In genomic region chr7:66247274-66248021, GRCm38 (mm10) we compare ENCODE assay signal across 8 mouse cellular contexts.
DNase-seq lines count a peak whose midpoint lies in the region; ATAC-seq and TF ChIP-seq lines count a peak whose summit lies in the region.

No protein-coding gene starts in this region.

- peak; percentile 72 for ATAC-seq in forebrain, embryonic 12.5 days (ENCODE audit: low FRiP score)
- ATAC-seq in liver, embryonic 13.5 days (ENCODE audit: low read depth): no peak

- DNase-seq in gastrocnemius, adult 2 months: peak; percentile 46
- DNase-seq in gastrocnemius, postnatal 25 days: no peak
- DNase-seq in NIH3T3 (ENCODE audit: low read depth): peak; percentile 92
- DNase-seq in layer of hippocampus, adult 11-12 months (ENCODE audit: low spot score): peak; percentile 65
- DNase-seq in liver, embryonic 13.5 days: no peak
- DNase-seq in right cerebral cortex, postnatal 14 days: peak; percentile 37
- DNase-seq in gastrocnemius, adult 18-20 months (ENCODE audit: low spot score): no peak

- H3K4me2 ChIP-seq in forebrain, embryonic 12.5 days: peak overlapping the region; percentile 24
- no peak overlapping the region for H3K4me2 ChIP-seq in liver, embryonic 13.5 days

- intact Hi-C loops in gastrocnemius, adult 2 months (cut with DNase I): loop anchor here (2.0 kb wide), 1 partner anchor 141 kb away; no protein-coding TSS in a partner anchor

- H3K27me3 ChIP-seq in forebrain, embryonic 12.5 days: no peaks in the 10 kb centered on the region
- H3K27me3 ChIP-seq in liver, embryonic 13.5 days: peaks cover 7% of the 10 kb centered on the region; the same call in 1 of the 2 replicates

- H3K36me3 ChIP-seq in forebrain, embryonic 12.5 days (replicated peaks): no peaks in the 10 kb centered on the region
- H3K36me3 ChIP-seq in liver, embryonic 13.5 days: no peaks in the 10 kb centered on the region

- H3K27ac ChIP-seq in gastrocnemius, adult 2 months: no peak overlapping the region
- peak overlapping the region; percentile 56; the same call in 1 of the 2 replicates for H3K27ac ChIP-seq in forebrain, embryonic 12.5 days
- 0 out of 2 replicates have a peak overlapping the region, but pooled peaks have one; percentile 49 for H3K27ac ChIP-seq in liver, embryonic 13.5 days

- peak overlapping the region; percentile 25; the same call in 1 of the 2 replicates for H3K9ac ChIP-seq in forebrain, embryonic 12.5 days
- H3K9ac ChIP-seq in liver, embryonic 13.5 days: no peak overlapping the region

- H3K4me1 ChIP-seq in forebrain, embryonic 12.5 days: peaks cover 17% of the 10 kb centered on the region
- H3K4me1 ChIP-seq in liver, embryonic 13.5 days (replicated peaks): peaks cover 51% of the 10 kb centered on the region

- H3K9me3 ChIP-seq in forebrain, embryonic 12.5 days: no peaks in the 10 kb centered on the region
- H3K9me3 ChIP-seq in liver, embryonic 13.5 days (replicated peaks): no peaks in the 10 kb centered on the region

- H3K4me3 ChIP-seq in gastrocnemius, adult 2 months: no peak overlapping the region
- no peak overlapping the region for H3K4me3 ChIP-seq in forebrain, embryonic 12.5 days (replicated peaks)
- no peak overlapping the region for H3K4me3 ChIP-seq in liver, embryonic 13.5 days (replicated peaks)

- 25% methylated on average over 12 of the region's 12 CpGs for WGBS in forebrain, embryonic 12.5 days
- WGBS in liver, embryonic 13.5 days (ENCODE audit: insufficient replicate concordance): 59% methylated on average over 12 of the region's 12 CpGs

- TF ChIP-seq CTCF in gastrocnemius, adult 2 months (IDR thresholded peaks at IDR 0.05): no peak

Comparison
In these comparisons a context has a peak if more than half of its experiments do, and no peak if none do; other contexts are left out.
1. DNase-seq: peak in gastrocnemius, adult 2 months (single experiment), NIH3T3 (single experiment), layer of hippocampus, adult 11-12 months (single experiment) and right cerebral cortex, postnatal 14 days (single experiment); none in gastrocnemius, postnatal 25 days (single experiment), liver, embryonic 13.5 days (single experiment) and gastrocnemius, adult 18-20 months (single experiment).